Mouse (Mus musculus): ENCODE measurements at regions not wholly inside any gene's neighbourhood (a gene's known extent, or its start where the extent isn't known, plus 50 kb on each side); places are given as distances from the start of the nearest gene placed in this dataset.

- TF ChIP-seq CTCF (IDR thresholded peaks at IDR 0.05; ENCODE audit: low read depth) (no peak), EP300 (IDR thresholded peaks at IDR 0.05; ENCODE audit: low read depth) (no peak)
Observed at GRCm38 (mm10) chr9:43961431-43961830, 81.8 kb upstream of the Thy1 start.
